Mouse (Mus musculus) embryonic stem cell, embryonic (primary cell): ENCODE measurements around the gene Apod.

Experiments used
- CTCF ChIA-PET, 4 experiments: fragments of 300-600 bp in 2 of 4; fragments of 350-600 bp in 2 of 4; sonication (Branson Sonifier 250); formaldehyde crosslinking; loops; one replicate each; lab custom pipeline; 2022; ENCODE audit warnings: inconsistent platforms in 2 of 4; lab: Charles Lee
- POLR2A ChIA-PET, 4 experiments: fragments of 300-600 bp in 2 of 4; fragments of 350-600 bp in 2 of 4; sonication (Branson Sonifier 250); formaldehyde crosslinking; loops; one replicate each; lab custom pipeline; 2022; ENCODE audit warnings: antibody characterized with exemption in 4 of 4, inconsistent platforms in 1 of 4; lab: Charles Lee

Gene Apod

DNA sequence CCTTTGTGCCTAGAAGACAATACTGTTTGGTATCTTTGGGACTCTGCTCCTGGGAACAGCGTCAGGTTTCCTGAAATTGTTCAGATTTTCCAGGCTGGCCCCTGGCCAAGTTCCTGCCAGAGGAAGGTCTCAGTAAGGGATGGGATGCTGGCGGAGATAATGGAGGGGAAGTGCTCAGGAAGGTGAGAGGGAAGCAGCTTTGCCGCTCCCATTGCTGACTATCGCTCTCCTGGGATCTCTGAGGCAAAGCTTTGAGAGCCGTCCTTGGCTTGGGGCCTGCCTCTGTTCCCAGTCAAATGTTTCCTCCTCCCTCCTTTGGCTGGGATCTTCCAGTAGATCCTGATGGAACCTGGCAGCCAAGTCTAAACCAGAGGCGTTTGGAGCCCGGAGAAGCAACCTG, 38.1 kb downstream of the Apod start:
- ChIA-PET POLR2A (interaction anchor here (0.6 to 3.2 kb wide), 24 partner anchors 10 to 1129 kb away, joined by 3 to 14 read pairs (median 3); no protein-coding TSS in a partner anchor), CTCF (interaction anchor here in 2 of 4 experiments (0.6 to 1.5 kb wide), 3 partner anchors 43 to 128 kb away, joined by 3 to 6 read pairs (median 4); no protein-coding TSS in a partner anchor)

DNA sequence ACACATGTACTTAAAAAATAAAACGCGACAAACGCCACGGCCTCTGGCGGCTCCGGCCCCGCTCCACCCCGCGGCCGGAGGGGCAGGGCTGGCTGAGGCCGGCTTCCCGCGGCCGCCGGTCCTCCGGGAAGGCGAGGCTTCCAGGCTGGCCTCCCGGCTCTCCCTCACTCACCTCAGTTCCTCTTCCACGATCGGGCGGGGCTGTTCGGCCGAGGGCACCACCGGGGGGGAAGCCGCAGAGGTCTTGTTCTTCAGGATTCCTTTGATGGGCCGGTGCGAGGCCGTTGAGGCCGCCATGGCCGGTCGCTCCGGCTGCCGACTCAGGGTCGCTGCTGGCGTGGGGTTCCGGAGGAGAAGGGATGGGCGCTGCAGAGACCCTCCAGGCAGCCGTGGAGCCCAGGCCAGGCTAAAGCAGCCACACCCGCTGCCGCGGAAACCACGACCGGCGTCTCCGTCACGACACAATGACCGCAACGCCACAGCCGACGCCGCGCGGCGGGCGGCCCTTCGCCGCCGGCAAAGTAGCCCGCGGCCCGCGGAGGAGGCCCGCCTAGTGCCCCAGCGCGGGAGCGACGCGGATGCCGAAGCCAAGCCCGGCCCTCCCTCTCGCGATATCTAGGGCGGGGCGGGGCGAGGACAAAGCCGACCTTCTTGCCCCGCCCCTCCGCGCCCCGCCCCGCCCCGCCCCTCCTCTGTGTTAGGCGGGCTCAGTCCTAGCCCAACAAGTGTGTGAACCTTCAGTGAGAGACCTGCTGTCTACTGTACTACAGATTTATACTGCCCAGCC, 39.7 kb downstream of the Apod start, which contains the start of gene Ppp1r2:
Gene Ppp1r2 (minus strand): TSS at position 604 of the 787 bp plus-strand sequence.
- ChIA-PET POLR2A (interaction anchor here in 3 of 4 experiments (0.8 to 3.2 kb wide), 12 partner anchors 13 to 119 kb away, joined by 3 to 14 read pairs (median 4); partner anchors contain the start of gene Acap2 (in 1 of the 3)), CTCF (no interaction called here)

DNA sequence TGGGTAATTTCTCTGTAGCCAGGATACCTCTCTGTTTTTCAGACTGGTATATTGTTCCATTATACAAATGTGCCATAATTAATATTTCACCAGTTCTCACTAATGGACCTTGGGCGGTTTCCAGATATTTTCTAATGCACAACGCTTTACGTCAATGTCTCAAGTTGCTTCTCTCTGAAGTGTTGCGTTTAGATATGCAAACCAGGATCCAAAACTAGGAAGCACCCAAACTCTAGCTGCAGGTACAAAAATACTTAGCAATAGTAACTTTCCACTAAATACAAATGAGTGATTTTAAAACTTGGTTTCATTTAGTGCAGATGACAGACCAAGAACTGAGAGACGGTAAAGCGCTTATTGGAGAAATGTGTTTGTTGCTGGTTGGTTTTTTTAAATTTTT, 40.5 kb downstream of the Apod start:
- CTCF ChIA-PET, result no interaction called here

DNA sequence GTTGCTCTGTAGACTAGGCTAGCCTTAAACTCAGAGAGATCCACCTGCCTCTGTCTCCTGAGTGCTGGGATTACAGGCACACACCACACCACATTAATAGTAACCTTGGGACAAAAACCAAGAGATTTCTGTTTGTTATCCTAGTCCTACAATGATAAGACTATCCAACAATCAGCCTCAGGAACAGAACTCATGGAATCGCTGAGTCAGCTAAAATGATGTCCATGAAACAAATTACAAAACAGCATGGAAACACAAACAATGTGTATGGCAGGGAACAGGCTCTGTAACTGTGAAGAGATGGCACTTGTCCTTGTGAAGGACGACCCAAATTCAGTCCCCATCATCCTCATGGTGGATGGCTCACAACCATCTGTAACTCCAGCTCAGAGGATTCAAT, 47.9 kb downstream of the Apod start:
- POLR2A ChIA-PET, result interaction anchor here in 3 of 4 experiments (0.6 to 6.3 kb wide), 6 partner anchors 8 to 680 kb away, joined by 3 to 56 read pairs (median 3); no protein-coding TSS in a partner anchor
- CTCF ChIA-PET, result no interaction called here

More for the DNA sequence above, 40.5 kb downstream of the Apod start:
- POLR2A ChIA-PET, result interaction anchor here in 3 of 4 experiments (0.8 to 3.2 kb wide), 13 partner anchors 12 to 118 kb away, joined by 3 to 14 read pairs (median 4); partner anchors contain the start of gene Acap2 (in 1 of the 3)

DNA sequence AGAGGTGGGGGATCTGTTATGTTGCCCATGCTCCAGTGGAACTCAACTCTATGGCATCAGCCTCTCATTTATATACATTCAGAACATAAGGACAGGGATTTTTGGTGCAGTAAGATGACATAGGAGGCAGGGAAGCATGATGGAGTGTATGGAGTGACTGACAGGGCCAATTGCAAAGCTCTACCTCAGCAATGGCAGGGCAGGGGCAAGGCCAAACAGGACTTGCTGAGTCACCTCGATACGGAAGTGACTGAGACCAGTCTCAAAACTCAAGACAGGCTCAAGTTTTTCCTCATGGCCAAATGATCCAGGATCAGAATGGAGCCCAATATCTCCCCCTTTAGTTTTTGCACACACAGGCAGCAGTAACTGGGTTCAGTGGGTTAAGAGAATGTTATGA, 58.5 kb downstream of the Apod start:
- ChIA-PET POLR2A (interaction anchor here (0.6 to 5.0 kb wide), 27 partner anchors 9 to 250 kb away, joined by 3 to 56 read pairs (median 4); partner anchors contain the start of gene Acap2 (in 2 of the 4)), CTCF (interaction anchor here in 3 of 4 experiments (0.5 to 2.1 kb wide), 4 partner anchors 55 to 725 kb away, joined by 3 to 12 read pairs (median 6); partner anchors contain the start of gene Acap2 (in 1 of the 3))

DNA sequence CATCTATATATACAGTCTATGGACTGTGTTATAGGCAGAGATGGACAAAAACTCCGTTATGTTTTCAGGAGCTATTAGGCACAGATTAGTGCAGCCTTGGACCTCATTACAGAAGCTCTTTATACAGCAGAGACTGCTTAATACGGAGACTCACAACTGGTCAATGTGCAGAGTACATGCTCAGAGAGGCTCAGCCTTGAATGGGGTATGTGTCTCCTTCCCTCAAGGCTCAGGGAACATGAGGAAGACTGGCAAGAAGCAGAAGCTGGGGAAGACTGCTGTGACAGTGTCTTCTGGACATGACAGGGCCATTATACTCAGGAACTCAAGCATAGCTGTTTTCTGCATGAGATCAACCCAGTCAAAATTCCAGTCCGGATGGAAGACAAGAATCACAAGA, 58.9 kb downstream of the Apod start:
- ChIA-PET POLR2A (interaction anchor here (0.6 to 5.0 kb wide), 26 partner anchors 8 to 250 kb away, joined by 3 to 56 read pairs (median 4); partner anchors contain the start of gene Acap2 (in 2 of the 4)), CTCF (interaction anchor here in 3 of 4 experiments (0.5 to 2.1 kb wide), 3 partner anchors 55 to 158 kb away, joined by 3 to 12 read pairs (median 6); partner anchors contain the start of gene Acap2 (in 1 of the 3))

DNA sequence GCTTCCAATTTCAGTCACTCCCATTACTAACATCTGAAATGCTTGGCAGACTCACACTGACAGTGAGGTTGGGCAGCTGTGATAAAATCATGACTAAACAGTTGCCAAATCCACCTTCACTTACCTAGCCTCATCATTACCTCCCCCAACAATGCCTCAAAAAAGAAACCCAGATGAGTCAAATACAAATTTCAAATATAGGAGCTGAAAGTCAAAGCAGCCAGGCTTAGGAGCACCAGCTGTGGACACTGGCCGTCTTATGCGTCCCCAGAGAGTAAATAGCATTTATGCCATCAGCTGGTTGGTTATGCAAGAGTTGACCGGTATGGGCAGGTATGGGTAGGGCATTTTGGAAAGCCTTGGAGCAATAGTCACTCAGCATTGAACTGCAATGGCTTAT, 65.2 kb downstream of the Apod start:
- POLR2A ChIA-PET, result interaction anchor here in 1 of 4 experiments (1.5 to 2.4 kb wide), 3 partner anchors 9 to 14 kb away, joined by 7 to 9 read pairs (median 9); no protein-coding TSS in a partner anchor
- CTCF ChIA-PET, result no interaction called here

DNA sequence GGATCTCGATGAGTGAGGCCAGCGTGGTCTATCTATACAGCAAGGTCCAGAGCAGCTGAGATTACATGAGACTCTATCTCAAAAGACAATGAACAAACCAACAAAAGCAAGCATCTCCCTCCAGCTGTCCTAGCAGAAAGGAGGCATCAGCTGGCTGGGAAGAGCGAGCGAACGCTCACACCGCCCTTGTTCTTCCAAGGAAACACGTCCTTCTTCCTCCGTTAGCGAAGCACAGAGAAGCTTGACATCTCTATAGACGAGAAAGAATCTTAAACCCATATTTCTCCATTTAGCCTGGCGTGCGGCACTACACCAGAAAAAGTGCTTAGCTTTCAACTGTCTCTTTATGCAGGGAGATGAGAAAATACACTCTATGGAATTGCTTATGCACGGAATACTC, 65.9 kb downstream of the Apod start:
- CTCF ChIA-PET, result no interaction called here

DNA sequence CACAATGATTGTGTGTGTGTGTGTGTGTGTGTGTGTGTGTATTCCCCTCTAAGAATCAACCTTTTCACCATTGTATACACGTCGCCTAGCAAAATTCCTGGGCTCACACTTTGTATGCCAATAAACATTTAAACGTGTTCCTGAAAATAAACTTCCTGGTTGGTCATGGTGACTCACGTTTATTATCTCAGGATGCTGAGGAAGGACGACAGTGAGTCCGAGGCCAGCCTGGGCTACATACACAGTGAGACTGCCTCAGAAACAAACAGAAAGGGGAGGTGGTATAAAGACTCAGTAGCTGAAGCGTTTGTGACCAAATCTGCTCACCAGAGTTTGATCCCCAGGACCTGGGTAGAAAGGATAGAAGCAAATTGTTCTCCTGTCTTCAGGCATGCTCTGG, 67.2 kb downstream of the Apod start:
- ChIA-PET CTCF (no interaction called here), POLR2A (interaction anchor here in 2 of 4 experiments (0.6 to 2.4 kb wide), 6 partner anchors 9 to 214 kb away, joined by 3 to 9 read pairs (median 6); no protein-coding TSS in a partner anchor)

More for the DNA sequence above, 65.9 kb downstream of the Apod start:
- POLR2A ChIA-PET, result interaction anchor here in 3 of 4 experiments (0.7 to 2.4 kb wide), 10 partner anchors 9 to 647 kb away, joined by 3 to 9 read pairs (median 4); no protein-coding TSS in a partner anchor
